Mouse (Mus musculus): ENCODE data around the gene Cd2.

DNA sequence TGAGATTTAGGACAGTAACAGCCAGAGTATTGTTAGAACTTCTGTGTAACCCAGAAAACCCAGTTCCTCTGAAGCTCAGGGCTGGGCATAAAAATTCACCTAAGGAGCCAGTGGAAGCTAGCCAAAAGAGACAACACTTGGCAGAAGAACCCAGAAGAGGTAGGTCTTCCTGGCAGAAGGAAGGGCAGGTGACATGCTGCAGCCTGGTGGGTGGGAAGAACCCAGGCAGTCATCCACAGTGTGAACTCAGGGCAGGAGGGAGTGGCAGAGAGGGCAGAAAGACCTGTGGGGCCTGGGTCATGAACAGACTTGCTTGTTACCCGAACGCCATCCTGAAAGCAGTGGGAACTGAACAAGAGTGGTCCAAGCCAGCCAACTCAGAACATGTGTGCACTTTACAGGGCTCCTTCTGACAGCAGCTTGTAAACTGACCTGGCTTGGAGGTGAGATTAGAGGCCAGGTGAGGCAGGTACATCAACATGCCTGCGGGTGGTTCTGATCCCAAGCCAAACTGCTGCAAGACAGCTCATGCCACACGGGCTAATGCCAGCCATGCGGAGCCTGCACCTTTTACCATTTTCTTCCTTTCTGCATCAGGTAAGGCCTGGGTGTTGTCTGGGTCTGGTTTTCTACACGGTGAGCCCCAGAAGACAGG is 30.9 kb upstream of the Cd2 start:
- TF ChIP-seq POLR2A (IDR thresholded peaks at IDR 0.05; ENCODE audit: insufficient read depth, low read depth, low read length): no peak
- no peak for TF ChIP-seq EP300 (IDR thresholded peaks at IDR 0.05; ENCODE audit: insufficient read depth, low read depth, low read length)

All from heart, adult 2 months (tissue).